Mouse (Mus musculus) yolk sac, embryonic 10.5 days (tissue): ENCODE measurements around the gene Gemin8.
A peak's percentile ranks its signal among the peaks of the same experiment; 100 is the strongest.

Experiments used
- DNase-seq: peaks from one replicate; pipeline ENCODE4 v3.0.0-alpha.2; 2017; ENCODE audit warnings: low spot score

The Gemin8 gene

DNA sequence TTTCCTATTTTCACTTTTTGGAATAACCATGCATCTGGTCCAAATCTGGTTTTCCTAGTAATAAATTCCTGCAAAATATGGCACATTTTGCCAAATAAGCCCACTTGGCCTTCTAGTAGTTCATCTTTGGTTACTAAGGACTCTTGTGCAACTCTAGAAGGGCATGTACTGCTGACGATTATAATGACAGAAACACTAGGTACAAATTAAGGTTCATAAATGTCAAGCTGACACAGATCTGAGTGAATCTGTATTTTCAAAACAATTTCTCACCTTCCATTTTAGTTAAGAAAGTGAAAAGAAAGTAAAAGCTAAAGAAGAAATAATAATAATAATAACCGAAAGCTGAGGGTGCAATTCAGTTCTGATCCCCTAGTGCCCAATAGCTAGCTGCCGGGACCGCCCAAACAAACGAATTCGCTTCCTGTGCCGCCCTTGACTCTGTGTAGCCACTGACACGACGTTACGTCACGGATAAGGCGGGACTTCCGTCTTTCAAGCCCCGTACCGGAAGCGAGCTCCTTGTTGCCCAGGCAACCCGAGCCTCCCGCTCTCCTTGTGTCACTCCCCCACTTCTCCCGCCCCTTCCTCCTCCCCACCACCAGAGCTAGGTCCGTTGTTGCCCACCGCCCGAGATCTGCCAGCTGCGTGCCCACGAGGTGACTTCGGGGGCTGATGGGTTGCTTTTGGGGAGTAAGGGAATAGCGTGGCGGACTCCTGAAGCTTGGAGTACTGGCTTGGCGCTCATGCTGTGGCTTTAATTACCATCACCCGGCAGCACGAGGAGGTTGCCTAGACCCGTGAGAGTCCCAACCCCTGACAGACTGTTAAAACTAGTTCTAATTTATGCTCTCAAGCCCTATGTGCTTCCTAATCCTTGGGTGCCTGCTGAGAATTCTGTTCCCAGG is at the start of gene Gemin8:
Gene Gemin8, plus strand, starts transcription at position 563 of the 908 bp plus-strand sequence.
- DNase-seq: peak; percentile 89

DNA sequence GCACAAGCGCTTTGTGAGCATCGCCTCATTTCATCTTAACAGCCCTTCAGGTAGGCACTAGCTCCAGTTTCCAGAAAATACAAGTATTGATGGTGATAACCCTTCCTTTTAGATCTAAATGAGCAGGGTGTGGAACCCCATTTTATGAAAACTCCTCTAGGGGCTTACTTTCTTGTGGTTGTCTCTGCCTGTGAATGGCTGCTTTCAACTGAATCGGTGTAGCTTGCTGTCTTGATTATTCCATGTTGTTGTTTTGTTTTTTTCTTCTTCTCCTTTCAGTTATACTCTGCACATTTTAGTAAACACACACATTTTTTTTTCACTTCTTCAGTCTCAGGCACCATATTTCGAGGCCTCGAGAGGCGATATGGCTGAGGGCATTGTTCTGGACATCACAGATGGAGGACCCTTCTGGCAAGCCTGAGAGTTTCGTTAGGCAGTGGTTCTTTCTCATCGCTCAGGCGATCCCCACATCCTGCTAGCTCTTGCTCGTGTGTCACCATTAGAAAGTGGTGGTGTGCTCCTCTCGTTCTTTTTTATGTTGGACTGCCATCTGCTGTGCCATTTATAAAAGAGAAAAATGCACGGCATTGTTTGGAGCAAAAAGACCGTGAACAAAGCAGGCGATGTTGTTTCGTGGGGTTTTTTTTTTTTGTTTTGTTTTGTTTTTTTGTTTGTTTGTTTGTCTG is 23.0 kb upstream of the Gemin8 start:
- DNase-seq: no peak

DNA sequence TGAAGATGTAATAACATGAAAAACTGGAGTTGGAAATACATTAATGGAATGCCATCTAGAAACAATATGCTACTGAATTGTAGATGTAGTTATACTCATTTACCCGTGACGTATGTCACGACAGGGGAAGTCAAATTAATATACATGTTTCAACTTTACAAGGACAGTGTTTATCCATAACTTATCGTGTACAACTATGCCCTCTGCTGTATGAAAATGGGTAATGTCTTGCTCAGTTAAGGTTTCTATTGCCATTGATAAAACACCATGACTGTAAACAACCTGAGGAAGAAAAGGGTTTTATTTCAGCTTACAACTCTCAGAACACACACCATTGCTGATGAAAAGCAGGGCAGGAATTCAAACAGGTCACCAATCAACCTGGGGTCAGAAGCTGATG is 7.5 kb upstream of the Gemin8 start:
- no peak for DNase-seq

DNA sequence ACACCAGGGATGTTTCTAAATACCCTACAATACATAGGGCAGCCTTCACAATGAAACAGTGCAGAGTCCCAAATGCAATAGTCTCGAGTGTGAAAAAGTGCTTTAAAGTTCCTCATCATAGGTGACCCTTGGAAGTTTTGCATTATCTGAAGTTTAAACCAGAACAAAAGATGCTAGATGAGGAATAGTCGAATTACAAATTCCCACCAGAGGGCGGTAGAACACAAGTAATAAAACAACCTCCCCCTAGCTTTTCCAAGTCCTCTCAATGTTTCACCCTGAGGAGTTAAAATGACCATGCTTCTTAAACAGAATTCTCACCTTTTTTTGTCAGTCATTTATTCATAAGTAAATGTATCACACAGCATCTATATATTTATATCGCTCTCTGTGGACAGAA is 2.9 kb upstream of the Gemin8 start:
- DNase-seq: no peak

DNA sequence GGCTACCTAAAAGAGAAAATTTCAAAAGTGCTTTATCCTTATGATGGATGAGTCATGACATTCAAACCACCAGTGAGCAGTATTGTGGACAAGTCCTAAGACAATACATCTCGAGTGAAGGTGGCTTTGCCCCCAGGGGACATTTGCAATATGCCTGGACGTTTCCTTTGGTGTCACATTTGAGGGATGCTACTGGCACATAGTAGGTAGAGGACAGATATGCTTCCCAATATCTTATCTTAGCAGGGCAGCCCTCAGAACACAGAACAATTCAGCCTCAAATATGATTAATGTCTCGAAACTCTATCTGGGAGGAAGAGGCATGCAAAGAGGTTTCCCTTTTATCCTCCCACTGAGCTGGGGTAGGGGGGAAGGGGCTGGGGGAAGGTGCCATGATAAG is 2.3 kb upstream of the Gemin8 start:
- DNase-seq: no peak

DNA sequence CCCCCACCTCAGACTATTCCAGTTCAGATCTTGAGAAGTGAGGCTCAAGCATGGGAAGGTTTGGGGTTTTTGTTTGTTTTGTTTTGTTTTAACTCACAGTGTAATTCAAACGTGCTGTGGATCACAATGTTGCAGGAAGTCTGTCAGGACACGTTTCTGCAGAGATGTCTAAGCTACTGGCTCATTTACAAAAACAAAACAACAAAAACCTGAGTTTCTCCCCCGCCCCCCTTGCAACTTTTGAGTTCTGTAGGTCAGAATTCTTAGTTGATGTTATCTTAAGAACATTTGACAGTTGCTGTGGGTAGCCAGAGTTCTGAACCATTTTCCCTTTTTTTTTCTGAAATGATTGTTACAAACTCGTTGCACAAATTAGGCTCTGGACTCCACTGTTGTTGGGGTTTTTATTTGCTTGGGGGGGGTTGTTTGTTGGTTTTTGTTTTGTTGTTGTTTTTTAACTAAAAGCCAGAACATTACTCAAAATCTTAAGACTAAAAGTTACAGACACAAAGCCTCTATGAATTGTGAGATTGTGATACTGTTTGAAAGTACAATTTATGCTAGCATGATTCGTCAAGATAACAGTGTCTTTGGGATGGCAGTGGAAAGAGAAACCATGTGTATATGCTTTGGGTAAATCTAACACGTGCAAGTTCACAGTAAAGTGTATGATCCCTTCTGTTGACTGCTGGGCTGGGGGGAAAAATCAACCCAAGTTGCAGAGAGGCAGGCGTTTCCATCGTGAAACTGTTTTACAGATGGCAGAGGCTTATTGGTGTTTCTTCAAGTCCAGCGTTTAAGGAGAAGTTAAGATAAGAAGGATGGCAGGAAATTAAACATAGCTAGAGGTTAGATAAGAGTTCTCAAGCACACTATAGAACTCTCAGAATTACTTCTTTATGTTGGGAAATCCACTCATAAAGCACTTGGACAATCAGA is 815 bp downstream of the Gemin8 start:
- no peak for DNase-seq

DNA sequence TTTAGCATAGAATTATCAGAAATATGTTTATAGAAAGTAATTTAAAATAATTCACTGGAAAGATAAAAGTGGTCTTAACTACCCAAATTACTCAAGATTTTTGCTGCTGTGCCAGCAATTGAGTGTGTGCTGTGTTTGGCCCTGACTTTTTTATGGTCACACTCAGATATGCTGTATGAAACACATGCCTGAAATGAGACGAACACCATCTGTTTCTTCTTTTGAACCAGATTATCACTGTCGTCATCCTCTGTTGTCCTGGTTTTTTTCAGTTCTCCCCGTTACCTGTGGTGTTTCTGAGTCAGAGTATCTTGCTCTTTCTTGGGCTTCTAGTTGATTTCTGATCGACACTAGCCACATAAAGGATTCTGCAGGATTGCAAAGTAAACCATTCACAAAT is 1.8 kb downstream of the Gemin8 start:
- no peak for DNase-seq

DNA sequence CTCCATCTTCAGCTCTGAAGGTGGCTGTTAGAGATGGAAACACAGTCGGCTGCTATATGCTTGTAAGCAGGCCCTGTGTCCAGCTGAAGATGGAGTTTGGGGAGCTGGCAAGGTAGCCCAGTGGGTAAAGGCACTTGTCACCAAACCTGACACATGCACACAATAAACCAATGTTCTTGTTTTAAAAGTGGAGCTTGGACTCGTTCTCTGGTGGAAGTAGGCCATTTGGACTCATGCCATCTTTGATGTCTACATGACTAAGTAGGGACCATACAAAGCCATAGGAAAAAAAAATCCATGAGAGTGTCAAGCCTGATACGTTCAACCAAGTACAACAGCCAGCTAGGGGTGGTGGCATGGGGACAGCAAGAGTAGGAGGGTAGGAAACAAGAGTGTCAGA is 2.4 kb downstream of the Gemin8 start:
- DNase-seq: no peak

DNA sequence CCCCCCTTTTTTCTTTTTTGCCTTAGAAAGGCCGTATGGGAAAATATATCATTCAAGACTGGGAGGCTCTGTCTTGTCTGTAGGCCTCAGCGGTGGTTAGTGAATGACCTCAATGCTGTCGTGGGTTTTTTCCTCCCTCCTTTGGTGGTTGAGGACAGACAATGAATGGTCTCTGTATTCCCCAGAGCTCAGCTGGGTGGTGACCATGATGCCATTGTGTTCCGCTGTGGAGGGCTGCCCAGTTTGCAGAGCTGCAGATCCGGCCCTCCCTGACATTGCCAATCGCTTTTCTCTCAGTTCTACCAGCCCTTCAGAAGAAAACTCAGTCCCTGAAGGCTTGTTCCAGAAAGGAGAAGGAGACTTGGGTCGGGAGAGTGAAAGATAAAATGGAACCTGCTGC is 3.5 kb downstream of the Gemin8 start:
- no peak for DNase-seq

DNA sequence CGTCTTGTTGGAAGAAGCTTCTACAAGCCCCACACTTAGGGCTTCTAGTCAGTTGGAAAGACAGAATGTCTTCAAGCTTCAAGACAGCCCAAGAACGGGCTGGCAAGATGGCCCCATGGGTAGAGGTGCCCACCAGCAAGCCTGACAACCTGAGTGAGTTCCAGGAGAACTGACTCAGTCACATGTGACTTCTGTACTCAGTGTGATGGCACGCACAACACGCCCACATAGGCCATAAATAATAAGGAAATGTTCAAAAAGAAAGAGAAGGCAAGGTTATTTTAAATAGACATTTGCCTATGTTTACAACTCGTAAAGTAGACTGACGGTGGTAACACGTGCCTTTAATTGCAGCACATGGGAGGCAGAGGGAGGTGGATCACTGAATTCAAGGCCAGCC is 7.7 kb downstream of the Gemin8 start:
- no peak for DNase-seq

DNA sequence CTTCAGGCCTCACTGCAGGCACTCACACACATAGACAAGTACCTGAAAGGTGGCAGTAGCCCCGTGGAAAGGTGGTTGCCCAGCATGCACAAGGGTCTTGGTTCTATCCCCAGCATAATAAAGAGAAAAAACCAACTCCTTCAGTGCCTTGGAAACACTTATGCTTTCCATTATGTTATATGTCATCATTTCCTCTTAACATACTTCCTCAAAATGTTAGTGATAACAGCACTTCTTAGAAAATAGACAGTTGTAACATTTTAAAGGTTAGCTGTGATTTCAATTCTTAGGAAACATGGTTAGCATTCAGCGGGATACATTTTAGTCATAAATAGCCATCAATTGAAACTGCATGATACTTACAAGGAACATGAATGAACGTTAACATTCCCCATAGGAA is 12.8 kb downstream of the Gemin8 start:
- DNase-seq: no peak

DNA sequence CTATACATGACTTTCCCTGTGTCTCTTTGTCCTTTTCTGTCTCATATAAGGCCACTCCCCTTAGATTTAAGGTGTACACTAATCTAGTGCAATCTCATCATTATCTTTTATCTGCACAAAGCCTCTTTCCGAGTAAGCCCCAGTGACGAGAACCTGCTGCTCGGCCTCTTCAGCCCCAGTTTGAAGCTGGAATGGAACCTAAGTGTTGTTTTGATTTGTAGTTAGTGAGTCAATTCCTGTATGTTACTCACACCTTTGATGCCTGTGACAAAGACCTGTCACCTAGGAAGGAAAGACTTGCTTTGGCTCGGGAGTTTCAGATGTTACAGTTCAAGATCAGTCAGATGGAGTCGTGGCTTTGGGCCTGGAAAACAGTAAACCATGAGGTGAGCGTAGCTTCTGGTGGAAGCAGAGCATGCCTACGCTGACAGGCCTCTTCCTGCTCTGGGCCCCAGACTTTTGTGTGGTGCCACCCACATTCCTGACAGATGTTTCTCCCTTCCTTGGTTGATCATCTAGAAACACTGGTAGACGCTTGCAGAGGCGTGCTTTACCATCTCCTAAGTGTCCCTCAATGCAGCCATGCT is 15.2 kb downstream of the Gemin8 start:
- DNase-seq: no peak

DNA sequence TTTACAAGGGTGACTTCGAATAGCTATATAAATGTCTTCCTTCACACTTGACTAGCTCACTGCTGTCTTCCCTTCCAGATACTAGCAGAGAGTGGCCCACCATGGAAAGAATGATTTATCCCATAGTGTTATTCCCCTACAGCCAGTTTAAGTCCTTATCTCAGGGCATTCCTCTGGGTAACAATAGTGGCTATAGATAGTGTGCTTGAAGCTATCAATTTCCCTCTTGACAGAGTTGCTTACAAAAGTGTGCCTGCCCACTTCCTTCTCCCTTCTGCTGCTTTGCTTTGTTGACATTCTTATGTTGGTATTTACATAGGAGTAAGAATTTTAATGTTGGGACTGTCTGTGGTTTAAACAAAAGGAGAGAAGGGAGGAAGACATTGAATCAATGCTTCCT is 17.5 kb downstream of the Gemin8 start:
- no peak for DNase-seq

DNA sequence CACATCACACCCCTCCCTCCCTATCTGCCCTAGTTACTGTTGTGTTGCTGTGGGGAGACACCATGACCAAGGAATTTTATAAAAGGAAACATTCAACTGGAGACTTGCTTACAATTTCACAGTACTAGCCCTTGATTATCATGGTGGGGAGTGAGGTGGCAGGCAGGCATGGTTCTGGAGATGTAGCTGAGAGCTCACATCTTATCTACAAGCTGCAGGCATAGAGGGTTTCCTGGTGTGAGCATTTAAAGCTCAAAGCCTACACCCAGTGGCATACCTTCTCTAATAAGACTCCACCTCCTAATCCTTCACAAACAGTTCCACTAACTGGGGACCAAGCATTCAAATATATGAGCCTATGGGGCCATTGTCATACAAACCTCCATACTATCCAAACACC is 26.1 kb downstream of the Gemin8 start:
- no peak for DNase-seq

DNA sequence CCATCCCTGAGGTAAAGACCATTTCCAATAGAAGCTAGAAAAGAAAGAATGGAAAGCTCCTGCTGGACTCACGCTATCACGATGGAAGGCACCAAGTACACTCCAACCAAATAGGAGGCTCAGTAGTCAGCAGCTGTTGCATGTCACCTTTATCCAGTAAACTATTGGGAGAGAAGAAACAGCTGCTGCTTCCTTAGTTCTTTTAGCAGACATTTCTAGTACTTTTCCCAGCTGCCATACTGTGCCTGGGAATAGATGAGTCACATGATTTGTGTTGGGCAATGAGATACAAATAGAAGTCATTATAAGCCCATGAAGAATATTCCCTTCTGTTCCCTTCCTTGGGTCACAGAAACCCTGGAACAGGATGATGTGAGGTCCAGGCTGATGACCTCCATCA is 28.0 kb downstream of the Gemin8 start:
- DNase-seq: no peak

DNA sequence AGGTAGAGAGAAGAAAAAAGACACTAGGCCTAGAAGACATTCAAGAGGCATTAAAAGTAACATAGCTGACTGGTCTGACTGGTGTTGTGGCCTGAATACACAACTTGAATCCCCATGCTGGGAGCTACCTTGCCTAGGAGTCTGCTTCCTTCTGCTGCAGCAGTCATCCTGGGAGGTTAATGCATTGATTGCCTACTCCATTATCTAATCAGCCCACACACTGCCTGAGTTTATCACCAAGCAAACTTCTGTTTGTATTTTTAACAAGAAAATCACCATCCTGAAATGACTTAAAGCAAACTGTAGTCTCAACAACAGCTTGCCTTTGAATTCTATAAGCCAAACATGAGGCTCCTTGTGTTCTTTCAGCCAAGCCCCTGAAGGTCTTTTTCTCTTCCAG is 29.6 kb downstream of the Gemin8 start:
- DNase-seq: no peak

DNA sequence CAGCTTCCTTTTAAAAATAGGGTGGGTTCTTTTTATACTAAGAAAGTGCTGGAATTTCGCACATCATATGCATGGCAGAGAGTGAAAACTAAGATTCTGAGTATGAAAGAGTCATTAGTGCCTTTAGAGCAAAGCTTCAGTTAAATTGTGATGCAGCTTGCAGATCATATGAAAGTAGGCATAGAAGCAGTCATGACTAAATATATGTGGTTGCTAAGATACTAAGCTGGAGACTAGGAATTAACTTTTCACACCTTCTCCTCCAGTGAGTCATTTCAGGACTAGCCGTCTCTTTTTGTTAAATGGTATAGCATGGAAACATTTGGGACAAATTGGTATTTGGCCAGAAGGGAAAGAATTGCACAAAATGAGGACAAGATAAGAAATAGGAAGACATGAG is 44.3 kb downstream of the Gemin8 start:
- DNase-seq: no peak

DNA sequence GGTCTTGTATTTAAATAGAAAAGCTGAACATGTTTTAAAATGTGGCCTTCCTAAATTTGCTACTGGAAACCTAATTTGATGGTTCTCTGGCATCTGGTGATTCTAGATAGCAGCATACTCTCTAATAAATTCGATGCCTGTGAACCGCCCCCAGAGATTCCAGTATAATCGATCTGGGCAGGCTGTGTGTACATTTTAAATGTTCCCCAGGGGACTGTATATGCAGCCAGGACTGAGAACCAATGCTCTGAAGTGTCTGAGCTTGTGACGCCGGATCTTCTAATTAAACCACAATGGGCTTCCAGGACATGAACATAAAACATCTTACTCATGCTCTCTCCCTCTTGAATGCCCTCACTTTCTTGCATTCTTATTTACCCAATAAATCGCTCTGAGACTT is 46.0 kb downstream of the Gemin8 start:
- no peak for DNase-seq

DNA sequence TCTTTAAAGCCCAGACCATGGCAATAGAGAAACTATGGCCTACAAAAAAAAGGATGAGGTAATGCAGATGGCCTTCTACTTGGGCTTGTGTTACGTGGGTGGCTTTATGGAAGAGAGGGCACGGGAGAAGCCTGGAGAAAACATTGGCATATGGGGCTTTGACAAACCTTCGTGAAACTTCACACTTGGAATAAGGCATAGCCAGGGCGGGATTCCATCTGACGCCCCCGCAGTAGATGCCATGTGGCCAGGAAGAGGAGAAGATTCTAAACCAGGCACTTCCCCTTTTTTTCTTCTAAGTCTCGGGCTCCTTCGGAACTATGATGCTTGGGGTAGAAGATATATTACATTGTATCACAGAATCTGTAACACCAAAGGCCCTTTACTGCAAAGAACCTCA is 46.5 kb downstream of the Gemin8 start:
- no peak for DNase-seq

DNA sequence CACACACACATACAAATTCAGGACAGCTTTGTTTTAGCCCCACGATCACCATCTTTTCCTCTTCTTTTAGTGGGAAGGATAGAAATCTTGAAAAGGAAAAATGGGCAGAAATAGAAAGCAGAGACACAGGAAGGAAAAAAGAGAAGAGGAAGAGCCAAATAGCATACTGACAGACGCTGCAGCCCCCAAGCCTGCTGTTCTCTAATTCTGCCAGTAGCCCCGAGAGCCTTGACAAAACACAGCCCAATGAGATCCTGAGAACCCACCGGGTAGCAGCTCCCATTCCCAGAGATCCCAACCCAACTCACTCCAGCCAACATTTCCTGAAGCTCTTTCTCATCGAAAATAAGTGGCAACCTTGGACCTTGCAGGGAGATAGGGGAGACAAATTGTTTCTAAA is 49.1 kb downstream of the Gemin8 start:
- no peak for DNase-seq

DNA sequence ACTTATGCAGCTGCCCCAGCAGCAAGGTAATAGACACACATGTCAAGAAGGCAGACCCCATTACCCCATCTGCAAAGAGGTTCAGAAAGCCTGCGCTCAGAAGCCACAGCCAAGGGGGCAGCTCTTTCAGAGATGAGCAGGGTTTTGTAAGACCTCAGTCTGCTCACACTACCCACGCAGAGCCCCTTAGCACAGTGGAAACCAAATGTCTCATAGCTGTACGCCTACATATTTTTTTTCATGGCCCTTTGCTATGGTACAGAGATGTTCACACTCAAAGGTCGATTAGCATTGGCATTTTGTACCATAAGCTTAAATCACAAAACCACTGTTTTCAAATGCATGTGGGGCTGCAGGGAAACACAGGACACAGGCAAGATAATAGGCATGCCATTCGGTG is 56.6 kb downstream of the Gemin8 start:
- DNase-seq: no peak

DNA sequence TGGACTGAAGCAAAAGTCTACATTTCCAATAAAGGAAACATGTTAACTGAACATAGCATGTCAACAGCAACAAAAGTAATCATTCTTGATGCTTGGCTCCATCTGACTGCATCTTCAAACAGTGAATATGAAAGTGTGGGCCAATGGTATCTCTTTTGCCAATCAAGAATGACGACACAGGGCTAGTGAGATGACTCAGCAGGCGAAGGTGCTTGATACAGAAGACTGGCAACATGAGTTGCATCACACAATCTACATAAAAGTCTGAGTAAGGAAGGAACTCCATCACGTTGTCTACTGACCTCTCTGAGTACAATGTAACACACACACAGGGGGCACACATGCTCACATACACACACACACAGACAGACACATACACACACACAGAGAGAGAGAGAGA is 59.5 kb downstream of the Gemin8 start:
- no peak for DNase-seq
